Mouse (Mus musculus) skeletal muscle tissue, adult 2 months (tissue): ENCODE results near the gene Eif5.
"Not testable (repeated sequence)": the region's sequence is repeated elsewhere in the genome, so short reads cannot be mapped to it uniquely, and the experiment has no call there.

Source experiments
- DNase-seq: peaks from one replicate; pipeline ENCODE4 v3.0.0-alpha.2; 2012; ENCODE audit warnings: low read depth, low spot score

Eif5 gene

DNA sequence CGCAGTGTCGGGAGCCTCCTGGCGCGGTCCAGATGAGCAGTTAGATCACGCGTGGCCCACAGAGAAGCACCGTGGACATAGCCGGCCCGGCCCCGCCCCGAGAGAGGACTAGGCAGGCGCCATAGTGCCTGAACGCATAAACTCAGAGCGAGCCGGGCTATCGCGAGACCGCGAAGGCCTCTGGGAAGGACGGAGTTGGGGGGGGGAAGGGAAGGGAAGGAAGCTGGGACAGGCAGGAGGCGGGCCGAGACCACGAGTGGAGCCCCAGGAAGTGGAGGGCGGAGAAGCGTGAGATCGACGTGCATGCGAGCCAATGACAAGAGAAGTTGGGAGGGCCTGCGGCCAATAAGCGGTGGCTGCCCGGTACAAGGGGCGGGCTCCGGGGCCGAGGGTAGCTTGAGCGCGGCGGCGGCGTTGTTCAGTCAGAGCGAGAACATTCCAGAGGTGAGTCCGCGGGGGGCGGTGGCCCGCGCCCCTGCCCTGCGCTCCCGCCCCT, at the start of gene Eif5:
Gene Eif5 (plus strand): TSS at position 221 of the 496 bp plus-strand sequence.
- DNase-seq, result peak; percentile 99

DNA sequence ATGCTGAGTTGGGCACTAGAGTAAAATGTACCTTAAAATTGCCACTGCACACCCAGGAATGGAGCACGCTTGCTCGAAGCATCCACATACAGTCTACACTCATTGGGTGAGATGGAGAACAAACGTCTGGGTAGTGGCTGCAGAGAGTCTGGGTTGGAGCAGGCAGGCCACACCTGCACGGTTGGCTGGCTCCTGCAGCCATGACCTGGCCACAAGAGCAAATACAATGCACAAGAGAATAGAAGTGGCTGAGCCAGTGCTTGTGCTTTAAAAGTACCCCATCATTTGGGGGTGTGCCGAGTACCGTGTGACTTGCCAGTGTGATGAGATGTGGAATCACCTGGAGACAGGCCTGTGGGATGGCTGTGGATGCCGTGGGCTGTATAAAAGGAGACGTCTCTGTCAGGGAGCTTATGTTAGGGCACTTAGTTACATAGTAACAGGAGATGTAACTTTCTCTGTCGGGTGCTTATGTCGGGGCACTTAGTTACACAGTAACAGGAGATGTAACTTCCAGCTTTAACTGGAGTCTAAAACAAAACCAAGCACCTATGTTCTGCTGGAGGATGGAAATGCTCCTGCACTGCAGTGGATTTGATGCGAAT, 48.5 kb upstream of the Eif5 start:
- no peak for DNase-seq

DNA sequence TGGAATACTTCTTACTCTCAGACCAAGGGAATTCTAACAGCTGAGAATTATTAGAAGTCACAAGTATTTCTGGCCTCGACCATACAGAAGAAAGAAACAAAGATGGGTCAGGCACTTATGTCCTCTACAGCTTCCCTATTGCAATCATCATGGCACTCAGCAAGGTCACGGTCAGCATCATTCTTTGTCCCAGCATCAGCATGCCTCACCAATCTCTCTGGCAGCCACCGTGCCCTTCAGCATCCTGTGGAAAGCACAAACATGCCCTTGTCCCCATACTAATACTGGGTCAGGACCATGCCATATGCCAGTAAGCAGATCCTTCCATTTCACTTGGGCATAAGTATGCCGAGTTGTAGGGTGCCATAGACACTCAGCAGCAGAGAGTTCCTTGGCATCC, 42.9 kb upstream of the Eif5 start:
- DNase-seq, result no peak

DNA sequence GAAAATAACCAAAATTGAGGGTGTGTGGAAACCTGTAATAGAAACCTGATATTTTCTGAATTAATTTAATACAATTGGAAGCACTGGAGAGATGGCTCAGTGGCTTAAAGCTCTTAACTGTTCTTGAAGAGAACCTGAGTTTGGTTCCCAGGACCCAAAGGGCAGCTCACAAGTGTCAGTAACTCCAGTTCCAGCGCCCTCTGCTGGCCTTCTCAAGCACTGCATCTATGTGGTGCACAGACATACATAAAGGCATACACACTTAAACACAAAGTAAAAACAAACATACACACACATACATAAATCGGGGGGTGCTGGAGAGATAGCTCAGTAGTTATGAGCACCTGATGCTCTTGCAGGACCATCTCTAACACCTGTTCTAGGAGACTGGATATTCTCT, 40.7 kb upstream of the Eif5 start:
- DNase-seq, result no peak

DNA sequence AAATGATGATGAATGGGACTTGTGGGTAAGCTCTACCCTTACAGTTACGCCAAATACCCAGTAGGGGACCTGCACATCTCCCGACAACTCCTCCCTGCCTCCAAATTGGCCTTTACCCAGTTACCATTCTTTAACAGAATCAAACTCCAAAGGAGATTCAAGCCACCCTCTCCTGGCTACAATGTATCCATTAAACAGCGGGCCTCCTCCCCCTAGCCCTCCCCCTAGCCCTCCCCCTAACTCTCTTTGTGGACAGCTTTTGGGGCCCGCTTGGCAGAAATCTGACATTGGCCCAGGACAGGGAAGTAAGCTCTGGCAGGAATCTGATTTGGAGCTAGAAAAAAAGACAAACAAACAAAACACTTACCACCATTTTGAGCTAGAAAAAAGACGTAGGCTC, 38.2 kb upstream of the Eif5 start:
- no peak for DNase-seq

DNA sequence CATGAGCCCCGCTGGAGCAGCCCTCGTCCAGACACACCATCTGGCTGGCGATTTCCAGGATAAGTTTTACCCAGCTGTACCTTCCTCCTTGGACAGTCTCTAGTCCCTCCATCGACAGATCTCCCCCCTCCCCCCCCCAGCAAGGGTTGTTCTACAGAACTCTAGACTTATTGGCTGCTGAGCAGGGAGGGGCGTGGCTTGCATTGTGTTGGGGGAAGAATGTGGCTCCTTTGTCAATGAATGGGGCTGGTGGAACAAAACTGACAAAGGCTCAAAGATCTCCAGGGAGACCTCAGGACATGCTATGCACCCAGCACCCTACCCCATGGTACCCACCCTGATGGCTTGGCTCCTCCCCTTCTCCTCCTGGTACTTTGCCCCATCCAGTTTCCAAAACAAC, 37.1 kb upstream of the Eif5 start:
- no peak for DNase-seq

DNA sequence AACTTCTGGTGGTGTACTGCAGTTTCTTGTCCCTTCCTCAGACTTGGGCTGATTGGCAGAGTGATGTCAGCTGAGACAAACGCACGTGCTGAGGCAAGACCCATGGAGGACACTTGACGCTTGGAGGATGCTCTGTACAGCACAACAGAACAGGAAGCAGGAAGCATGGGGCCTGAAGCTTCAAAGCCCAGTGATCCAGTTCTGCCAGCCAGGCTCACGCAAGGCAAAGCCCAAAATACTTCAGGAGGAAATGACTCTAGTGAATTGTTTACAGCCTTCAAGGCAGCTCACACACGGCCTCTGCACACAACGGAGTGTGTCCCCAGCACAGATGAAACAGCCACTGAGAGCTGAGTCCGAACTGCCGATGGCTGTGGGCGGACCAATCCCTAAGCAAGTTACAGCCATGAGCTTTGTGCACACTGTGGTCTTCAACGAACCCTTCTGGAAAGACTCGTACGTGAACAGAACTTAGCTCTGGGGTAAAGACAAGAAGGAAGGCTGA, 34.7 kb upstream of the Eif5 start:
- no peak for DNase-seq

DNA sequence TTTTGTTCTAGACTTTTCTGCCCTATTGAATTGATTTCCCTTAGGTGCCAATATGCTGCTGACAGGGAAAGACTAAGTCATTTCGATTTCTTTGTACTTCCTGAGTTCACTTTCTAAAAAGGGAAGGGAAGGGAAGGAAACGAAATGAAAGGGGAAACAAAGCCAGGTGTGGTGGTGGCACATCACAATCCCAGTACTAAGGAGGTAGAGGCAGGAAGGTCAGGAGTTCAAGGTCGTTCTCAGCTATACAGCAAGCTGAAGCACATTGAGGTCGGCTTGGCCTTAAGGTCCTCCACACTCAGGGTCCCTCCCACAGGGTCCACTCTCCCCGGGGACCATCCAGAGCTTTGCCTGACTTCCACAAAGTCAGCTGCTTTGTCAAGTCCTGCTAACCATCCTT, 34.2 kb upstream of the Eif5 start:
- DNase-seq, result no peak

DNA sequence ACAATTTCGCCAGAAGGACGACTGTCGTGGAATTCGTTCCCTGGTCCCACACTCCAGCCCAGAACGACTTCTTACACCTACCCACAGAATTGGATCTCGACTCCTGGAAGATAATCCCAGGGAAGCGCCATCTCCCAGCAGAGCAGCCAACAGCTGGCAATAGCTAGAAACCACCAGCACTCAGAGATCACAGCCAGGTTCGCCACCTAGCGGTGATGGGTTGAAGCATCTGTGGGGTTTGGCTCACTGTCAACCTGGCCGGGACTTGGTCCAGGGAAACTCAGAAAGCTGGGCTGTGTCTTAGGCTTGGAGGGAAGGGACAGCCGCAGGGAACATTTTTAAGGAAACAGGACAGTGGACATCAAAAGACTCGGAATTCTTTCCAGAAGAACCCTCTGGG, 32.9 kb upstream of the Eif5 start:
- DNase-seq, result peak; percentile 87

DNA sequence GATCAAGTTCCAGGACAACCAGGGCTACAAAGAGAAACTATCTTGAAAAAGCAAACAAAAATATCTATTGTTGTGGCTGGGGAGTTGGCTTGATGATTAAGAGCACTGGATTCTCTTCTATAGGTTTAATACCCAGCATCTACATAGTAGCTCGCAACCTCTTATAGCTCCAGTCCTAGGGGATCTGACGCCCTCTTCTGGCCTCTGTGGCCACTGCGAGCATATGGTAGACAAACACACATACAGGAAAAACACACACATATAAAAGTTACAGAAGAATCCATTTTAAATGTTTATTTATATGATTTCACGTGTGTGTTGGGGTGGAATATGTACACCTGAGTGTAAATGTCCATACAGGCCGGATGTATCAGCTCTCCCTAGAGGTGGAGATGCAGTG, 30.8 kb upstream of the Eif5 start:
- DNase-seq, result no peak

DNA sequence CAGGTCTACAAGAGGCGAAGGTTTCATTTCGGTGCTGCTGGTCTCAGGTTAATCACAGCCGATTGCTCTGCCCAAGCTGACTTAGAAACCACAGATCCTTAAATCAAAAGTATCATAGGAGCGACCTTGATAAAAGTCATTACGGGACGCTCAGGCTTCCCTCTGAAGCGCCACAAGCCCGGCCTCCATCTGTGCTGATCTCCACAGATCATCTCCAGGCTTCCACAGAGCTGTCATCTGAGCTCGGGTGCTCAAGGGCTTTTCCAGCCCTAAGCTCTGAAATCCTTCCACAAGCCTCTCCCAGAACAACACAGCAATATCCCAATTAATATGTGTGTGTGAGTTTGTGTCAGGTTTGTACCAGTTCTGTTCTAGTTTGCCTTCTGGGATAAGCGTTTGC, 29.9 kb upstream of the Eif5 start:
- no peak for DNase-seq

DNA sequence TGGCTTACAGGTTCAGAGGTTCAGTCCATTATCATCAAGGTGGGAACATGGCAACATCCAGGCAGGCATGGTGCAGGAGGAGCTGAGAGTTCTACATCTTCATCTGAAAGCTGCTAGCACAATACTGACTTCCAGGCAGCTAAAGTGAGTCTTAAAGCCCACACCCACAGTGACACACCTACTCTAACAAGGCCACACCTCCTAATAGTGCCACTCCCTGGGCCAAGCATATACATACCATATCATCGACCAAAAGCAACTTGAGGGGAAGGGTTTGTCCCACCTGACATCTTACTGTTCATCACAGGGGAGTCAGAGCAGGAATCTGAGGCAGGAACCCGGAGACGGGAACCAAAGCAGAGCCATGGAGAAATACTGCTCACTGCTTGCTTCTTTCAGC, 29.4 kb upstream of the Eif5 start:
- not testable (repeated sequence) for DNase-seq

DNA sequence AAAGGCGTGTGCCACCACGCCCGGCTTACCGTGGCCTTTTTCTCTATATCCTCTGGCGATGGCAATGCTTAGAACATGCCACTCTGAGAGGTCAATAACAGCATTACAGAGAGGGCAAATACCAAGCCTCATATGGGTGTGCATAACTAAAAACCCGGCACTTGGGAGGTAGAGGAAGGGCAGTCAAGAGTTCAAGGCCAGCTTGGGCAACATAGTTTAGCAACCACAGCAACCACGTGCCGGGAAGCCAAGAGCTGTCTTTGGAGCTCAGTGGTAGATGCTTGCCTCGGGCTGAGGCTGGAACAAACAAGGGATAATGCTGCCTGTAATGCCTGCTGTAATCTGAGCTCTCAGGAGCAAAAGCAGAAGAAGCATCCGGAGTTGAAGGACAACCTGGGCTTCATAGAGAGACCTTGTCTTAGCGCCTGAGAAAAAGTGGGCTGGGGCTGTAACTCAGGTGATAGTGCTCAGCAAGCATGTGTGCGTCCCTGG, 25.2 kb upstream of the Eif5 start:
- DNase-seq, result no peak

DNA sequence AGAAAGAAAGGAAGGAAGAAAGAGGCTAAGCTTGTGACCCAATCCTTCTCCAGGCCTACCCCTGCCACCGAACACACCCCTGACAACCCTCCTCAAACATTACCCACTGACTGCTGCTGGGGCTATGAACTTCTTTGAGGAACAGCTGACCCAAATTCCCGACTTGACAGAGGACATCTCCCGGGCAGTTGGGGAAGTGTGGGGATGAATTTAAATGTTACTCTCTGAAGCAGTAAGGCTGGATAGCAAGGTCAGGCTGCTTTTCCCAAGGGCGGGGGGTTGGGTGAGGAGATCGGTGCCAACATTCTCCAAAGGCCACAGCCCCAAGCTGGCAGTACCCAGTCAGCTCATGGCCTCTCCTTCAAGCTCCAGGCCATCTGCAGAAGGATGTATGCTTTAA, 24.1 kb upstream of the Eif5 start:
- DNase-seq, result no peak

DNA sequence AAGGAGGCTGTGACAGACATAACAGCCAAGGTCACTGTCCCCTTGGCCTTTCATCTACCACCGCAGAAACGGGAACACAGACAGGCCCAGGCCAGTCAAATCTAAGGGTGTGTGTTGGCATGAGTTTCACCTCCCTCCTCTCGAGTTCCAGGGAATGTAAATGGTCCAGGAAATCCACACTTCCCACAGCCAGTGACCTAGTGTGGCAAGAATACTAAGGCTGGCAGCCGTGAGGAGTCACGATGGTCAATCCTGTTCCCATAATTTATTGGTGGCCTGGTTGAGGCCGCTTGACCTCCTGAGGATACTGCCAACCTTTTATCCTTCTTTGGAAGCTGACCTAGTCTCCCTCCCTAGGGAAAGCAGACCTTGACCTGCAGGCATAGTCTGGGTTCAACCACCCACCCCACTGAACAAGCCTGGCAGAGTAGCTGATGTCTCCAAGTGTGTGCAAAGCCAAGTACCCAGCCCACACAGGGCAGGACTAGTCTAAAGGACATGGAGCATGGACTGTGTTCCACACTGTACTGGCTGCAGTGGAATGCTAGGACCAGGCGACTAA, 23.5 kb upstream of the Eif5 start:
- DNase-seq, result no peak

DNA sequence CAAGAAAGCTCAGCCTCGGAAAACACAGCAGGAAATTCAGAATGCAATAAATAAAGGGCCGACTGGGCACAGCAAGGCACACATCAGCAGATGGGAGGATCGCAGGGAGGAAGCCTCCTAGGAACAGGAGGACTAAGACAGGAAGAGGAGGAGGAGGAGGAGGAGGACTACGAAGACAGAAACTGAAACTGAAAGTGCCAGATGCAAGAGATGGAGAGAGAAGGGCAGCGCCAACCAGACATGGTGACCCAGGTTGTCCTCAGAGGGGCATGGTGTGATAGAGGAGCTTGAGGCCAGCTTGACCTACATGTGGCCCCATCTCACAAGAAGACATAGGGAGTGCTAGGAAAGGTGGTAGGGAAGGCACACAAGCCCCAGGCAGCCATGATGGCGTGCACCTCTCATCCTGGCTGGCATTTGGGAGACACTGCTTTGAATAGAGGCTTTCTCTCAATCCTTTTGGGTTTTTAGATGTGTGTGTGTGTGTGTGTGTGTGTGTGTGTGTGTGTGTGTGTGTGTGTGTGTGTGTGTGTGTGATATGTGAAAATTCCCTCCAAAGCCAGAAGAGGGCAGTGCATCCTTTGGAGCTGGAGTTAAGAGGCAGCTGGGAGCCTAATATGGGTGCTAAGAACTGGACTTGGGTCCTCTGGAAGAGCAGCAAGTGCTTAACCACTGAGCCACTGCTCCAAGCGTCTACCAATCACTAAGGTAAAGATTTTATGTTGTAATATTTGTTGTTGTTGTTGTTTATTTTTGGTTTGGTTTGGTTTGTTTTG, 22.8 kb upstream of the Eif5 start:
- no peak for DNase-seq

DNA sequence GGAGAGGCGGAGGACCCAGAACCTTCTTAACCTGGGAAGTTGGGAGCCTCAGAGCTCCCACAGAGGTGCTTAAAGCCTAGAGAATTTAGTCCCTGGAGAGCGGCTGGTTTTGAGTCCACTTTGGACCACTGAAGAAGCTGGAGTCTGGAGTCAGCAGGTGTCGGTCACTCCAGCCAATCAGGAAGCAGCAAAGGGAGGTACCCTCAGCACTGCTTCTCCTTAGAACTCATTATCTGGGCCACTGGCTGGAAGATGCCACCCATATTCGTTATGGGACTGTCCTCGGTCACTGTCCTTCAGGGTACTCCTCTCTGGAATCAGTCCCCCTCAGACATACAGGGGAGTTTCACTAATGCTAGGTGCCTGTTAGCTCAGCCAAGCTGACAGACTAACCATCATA, 21.9 kb upstream of the Eif5 start:
- no peak for DNase-seq

DNA sequence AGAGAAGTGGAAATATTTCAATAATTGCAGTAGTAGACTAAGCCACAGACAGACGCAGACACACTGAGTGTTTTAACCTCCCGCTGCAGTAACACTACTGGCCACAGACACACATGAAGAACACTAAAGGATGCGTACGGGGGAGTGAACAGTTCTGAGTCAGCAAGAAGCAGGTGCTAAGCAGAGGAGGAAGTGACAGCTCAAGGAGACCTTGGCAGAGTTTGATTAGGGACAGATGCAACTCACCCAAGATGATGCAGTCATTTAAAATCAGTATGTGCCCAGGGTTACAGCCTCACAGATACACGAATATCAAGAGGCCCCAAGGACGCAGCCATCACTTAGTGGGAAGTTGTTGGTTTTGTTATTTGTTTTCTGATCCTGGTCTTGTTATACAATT, 21.0 kb upstream of the Eif5 start:
- DNase-seq, result no peak

DNA sequence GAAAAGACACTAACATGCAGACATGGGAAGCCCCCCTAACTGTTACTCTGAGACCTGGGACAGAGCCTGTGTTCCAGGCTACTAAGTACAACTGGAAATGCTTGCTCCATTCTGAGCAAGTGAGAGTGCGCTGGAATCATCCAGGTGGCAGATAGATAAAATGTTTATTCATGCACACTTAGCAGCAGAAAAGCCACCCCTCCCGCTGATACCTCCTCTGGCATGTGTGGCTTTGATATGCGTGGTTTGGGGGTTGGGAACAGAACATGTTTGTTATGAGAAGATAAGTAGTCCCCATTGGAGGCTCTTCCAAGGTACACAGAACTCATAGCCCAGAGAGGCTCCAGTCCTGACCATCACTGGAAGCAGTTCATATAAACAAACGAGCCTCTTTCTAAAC, 19.9 kb upstream of the Eif5 start:
- DNase-seq, result no peak

DNA sequence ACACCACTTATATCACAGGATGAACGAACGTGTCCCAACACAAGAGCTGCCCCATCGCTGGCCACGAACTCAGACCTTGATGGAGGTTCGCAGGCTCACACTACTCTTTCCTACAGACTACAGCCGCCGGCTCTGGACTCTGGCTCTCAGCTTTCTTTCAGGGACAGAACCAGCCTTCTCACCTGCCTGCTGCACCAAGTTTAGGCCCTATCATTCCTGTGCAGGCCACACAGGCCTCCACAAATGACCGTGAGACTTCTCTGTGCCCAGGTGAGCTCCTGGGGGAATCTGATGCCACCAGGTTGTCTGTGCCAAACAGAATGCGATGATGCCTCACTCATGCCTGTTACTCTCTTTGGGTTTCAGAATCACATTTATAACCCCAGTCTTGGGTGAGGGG, 19.4 kb upstream of the Eif5 start:
- DNase-seq, result no peak

DNA sequence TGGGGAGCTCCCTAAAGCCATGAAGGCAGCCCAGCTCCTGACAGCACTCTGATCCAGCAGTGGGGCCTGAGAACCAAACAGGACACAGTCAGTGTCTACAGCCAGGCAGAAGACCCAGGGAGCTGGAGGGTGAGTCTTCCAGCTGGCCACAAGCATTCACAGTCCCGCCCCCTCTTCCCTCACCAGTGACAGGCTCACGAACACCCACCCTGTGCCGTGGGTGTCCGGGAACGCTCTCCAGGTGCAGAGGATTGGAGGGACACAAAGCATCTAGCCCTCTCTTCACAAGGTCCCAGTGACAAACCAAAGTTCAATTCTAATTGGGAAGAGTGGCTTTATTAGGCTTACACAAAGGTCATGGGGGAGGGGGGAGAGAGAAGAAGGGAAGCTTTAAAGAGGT, 18.0 kb upstream of the Eif5 start:
- DNase-seq, result no peak

DNA sequence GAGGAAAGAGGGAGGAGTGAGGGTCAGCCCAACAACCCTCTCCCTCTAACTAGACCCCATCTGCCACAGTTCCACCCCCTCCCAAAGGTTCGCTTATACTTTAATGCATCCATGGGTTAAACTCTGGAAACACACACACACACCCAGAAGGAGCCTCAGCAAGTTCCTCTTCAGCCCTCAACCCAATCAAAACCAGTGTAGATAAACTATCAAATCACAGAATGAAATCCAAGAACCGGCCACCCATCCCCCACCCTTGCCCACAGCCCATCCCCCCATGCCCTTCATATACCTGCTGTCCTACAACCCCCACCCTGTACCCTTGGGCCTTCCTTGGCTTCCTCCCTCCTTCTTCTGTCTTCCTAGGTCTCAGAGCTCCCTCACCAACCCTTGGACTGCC, 16.8 kb upstream of the Eif5 start:
- DNase-seq, result no peak

DNA sequence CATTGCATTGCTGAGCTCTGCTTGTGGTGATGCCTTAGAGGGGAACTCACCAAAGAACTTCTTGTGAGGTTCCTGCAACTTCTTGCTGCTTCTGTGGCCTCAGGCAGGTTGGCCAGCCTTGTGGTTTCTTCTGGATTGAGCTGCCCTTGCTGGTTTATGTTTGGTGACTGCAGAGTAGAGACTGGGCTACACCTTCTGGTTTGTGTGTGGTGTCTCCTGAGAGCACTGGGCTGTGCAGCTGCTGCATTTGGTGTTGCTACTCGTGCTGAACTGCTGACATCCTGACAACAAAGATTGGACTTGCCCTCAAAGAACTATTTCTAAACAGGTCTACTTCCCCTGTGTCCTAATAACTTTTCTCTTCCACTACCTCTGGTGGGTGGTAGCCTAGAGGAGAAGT, 13.3 kb upstream of the Eif5 start:
- no peak for DNase-seq
